In the genomic region with DNA sequence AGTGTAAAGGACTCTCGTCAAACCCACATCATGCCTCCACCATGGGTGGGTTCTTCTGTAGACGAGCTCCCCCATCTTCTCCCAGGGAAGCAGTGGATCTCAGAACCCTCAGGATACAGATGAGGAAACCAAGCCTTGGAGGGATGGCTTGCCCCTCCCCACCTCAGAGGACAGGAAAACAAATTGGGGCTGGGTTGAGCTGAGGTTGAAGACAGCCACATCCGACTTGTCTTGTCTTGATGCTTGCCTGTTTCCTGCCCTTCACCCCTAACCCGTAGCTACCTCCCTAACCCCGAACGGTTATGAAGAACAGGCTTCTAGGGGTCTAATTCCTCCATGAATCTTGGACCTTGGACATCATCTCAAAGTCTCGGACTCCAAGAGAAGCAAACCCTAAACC, we compare ENCODE assay signal across 23 mouse cellular contexts. TPM values are rescaled to one million over a fixed set of nuclear protein-coding genes. Genes with fewer than 3 reads are reported as not detected.
A peak's percentile ranks its signal among the peaks of the same experiment; 100 is the strongest.
DNase-seq lines count a peak whose midpoint lies in the region; ATAC-seq and TF ChIP-seq lines count a peak whose summit lies in the region.
"Had no signal": no experiment of that assay in that cellular context is flagged by ENCODE, and none has a peak within 500 bp of the region (broad histone marks: within the 10 kb centered on the region; RNA-seq: fewer than 3 reads in every experiment).

No protein-coding gene starts in this region.

- 25% methylated on average over 7 of the region's 7 CpGs for WGBS in spleen, adult 2 months
- WGBS in heart, embryonic 10.5 days, result 72% methylated on average over 7 of the region's 7 CpGs

- TF ChIP-seq POLR2A in spleen, adult 2 months (IDR thresholded peaks at IDR 0.05; ENCODE audit: low read depth, low read length), result no peak

- peak; percentile 24; the same call in 1 of the 2 replicates for ATAC-seq in erythroblast, adult 5-6 weeks (replicated peaks; ENCODE audit: low FRiP score, poor library complexity, severe bottlenecking)
- ATAC-seq: forebrain, embryonic 14.5 days had no signal

- H3K9me3 ChIP-seq in heart, embryonic 10.5 days, result no peaks in the 10 kb centered on the region
- H3K9me3 ChIP-seq: heart, embryonic 13.5 days; hindbrain, embryonic 13.5 days; midbrain, embryonic 10.5 days; neural tube, embryonic 15.5 days had no signal

- no peak for TF ChIP-seq CTCF in spleen, adult 2 months (IDR thresholded peaks at IDR 0.05; ENCODE audit: extremely low read depth, insufficient read depth, insufficient read length, insufficient replicate concordance)

- no peaks in the 10 kb centered on the region for H3K27me3 ChIP-seq in spleen, adult 2 months (ENCODE audit: control insufficient read depth, insufficient read depth, low read length)
- no peaks in the 10 kb centered on the region; the same call in 1 of the 2 replicates for H3K27me3 ChIP-seq in heart, embryonic 10.5 days (ENCODE audit: insufficient read depth, poor library complexity, severe bottlenecking)
- H3K27me3 ChIP-seq: hindbrain, embryonic 13.5 days; neural tube, embryonic 15.5 days had no signal

- peaks cover 3% of the 10 kb centered on the region; the same call in 1 of the 2 replicates for H3K36me3 ChIP-seq in spleen, adult 2 months (ENCODE audit: control insufficient read depth, insufficient read depth, low read length)
- no peaks in the 10 kb centered on the region for H3K36me3 ChIP-seq in heart, embryonic 10.5 days
- H3K36me3 ChIP-seq: heart, embryonic 13.5 days; hindbrain, embryonic 13.5 days; midbrain, embryonic 10.5 days; neural tube, embryonic 15.5 days had no signal

- no peak for DNase-seq in spleen, adult 2 months (ENCODE audit: low read depth in 1 of 2, low spot score in 2 of 2)
- DNase-seq in spleen, adult 12 weeks (ENCODE audit: low spot score), result no peak
- DNase-seq in thymus, postnatal 0 days (ENCODE audit: low spot score), result peak; percentile 76
- DNase-seq in layer of hippocampus, adult 18-20 months (ENCODE audit: low spot score in 2 of 2), result no peak
- no peak for DNase-seq in heart, embryonic 10.5 days (ENCODE audit: low spot score)
- no peak for DNase-seq in left cerebral cortex, adult 8-10 months (ENCODE audit: low spot score in 2 of 2)
- DNase-seq: B cell, adult 2 months; cerebellum, adult 2 months; gastrocnemius, postnatal 10 days; heart, postnatal 36 days; kidney, adult 8-10 months; kidney, postnatal 10 days; lung, adult 2 months; lung, postnatal 4 days; right cerebral cortex, adult 18-20 months; right cerebral cortex, postnatal 4 days had no signal

- H3K4me1 ChIP-seq in spleen, adult 2 months (ENCODE audit: control insufficient read depth, insufficient read depth, insufficient read length), result peaks cover 8% of the 10 kb centered on the region; the same call in 1 of the 2 replicates
- peaks cover 16% of the 10 kb centered on the region for H3K4me1 ChIP-seq in heart, embryonic 10.5 days
- H3K4me1 ChIP-seq: heart, embryonic 13.5 days; hindbrain, embryonic 13.5 days; neural tube, embryonic 15.5 days had no signal

- peak overlapping the region; percentile 72 for H3K27ac ChIP-seq in spleen, adult 2 months (ENCODE audit: insufficient read depth, low read length)
- H3K27ac ChIP-seq in heart, embryonic 10.5 days, result no peak overlapping the region
- H3K27ac ChIP-seq: heart, embryonic 13.5 days; hindbrain, embryonic 13.5 days; midbrain, embryonic 10.5 days; neural tube, embryonic 15.5 days; stomach, postnatal 0 days had no signal

- H3K4me3 ChIP-seq in spleen, adult 2 months (ENCODE audit: extremely low read depth, insufficient read depth, insufficient read length), result peak overlapping the region; percentile 43
- H3K4me3 ChIP-seq in heart, embryonic 10.5 days, result no peak overlapping the region
- H3K4me3 ChIP-seq: heart, embryonic 13.5 days; hindbrain, embryonic 13.5 days; midbrain, embryonic 10.5 days; neural tube, embryonic 15.5 days had no signal

RNA-seq across cellular contexts. Expression of a gene that starts 6.9 kb away (rescaled TPM):
- polyA plus RNA-seq in spleen, adult 2 months (2012; rRNA removed), result 274 and 338 TPM in 2 replicates
- total RNA-seq in erythroblast, adult 5-6 weeks (2015; ENCODE audit: low replicate concordance), result 85.1 and 133 TPM in 2 replicates
- total RNA-seq in erythroblast, adult 5-6 weeks (2017; ENCODE audit: low replicate concordance), result 30.2 and 34.8 TPM in 2 replicates
- 205 and 252 TPM in 2 replicates for polyA plus RNA-seq in thymus, postnatal 0 days (2015; fragmentation: Nextera tagmentation; extraction: Ambion mirVana)
- total RNA-seq in layer of hippocampus, adult 18-20 months (2021), result 10 to 100 TPM; 34.7 to 38.4 TPM
- 0.64 and 1.3 TPM in 2 replicates for polyA plus RNA-seq in heart, embryonic 10.5 days (2016; fragmentation: Nextera tagmentation; extraction: Ambion mirVana)
- total RNA-seq in left cerebral cortex, adult 8-10 months (2022), result 10 to 100 TPM; 26.2 to 60.3 (median 40.2) TPM

RNA-seq across cellular contexts. Expression of a gene that starts 25.2 kb away (rescaled TPM):
- polyA plus RNA-seq in spleen, adult 2 months (2012; rRNA removed), result 3.0 and 4.8 TPM in 2 replicates
- total RNA-seq in erythroblast, adult 5-6 weeks (2015; ENCODE audit: low replicate concordance), result 2.7 TPM in 1 of 2 replicates, not detected in the other
- total RNA-seq in erythroblast, adult 5-6 weeks (2017; ENCODE audit: low replicate concordance), result 1.1 TPM in 1 of 2 replicates, not detected in the other
- polyA plus RNA-seq in thymus, postnatal 0 days (2015; fragmentation: Nextera tagmentation; extraction: Ambion mirVana), result 6.1 and 7.0 TPM in 2 replicates
- total RNA-seq in layer of hippocampus, adult 18-20 months (2021), result 10 to 100 TPM; 25.9 to 29.0 TPM
- 13.5 and 42.1 TPM in 2 replicates for polyA plus RNA-seq in heart, embryonic 10.5 days (2016; fragmentation: Nextera tagmentation; extraction: Ambion mirVana)
- 10 to 100 TPM; 21.4 to 31.5 (median 25.0) TPM for total RNA-seq in left cerebral cortex, adult 8-10 months (2022)

RNA-seq across cellular contexts. Expression of a gene that starts 53.0 kb away (rescaled TPM):
- polyA plus RNA-seq in spleen, adult 2 months (2012; rRNA removed), result 77.5 and 79.7 TPM in 2 replicates
- 137 and 178 TPM in 2 replicates for total RNA-seq in erythroblast, adult 5-6 weeks (2015; ENCODE audit: low replicate concordance)
- total RNA-seq in erythroblast, adult 5-6 weeks (2017; ENCODE audit: low replicate concordance), result 139 and 170 TPM in 2 replicates
- 146 and 152 TPM in 2 replicates for polyA plus RNA-seq in thymus, postnatal 0 days (2015; fragmentation: Nextera tagmentation; extraction: Ambion mirVana)
- 100 to 1,000 TPM; 128 to 132 TPM for total RNA-seq in layer of hippocampus, adult 18-20 months (2021)
- 98.7 and 105 TPM in 2 replicates for polyA plus RNA-seq in heart, embryonic 10.5 days (2016; fragmentation: Nextera tagmentation; extraction: Ambion mirVana)
- total RNA-seq in left cerebral cortex, adult 8-10 months (2022), result 100 to 1,000 TPM; 124 to 132 (median 128) TPM

RNA-seq across cellular contexts. Expression of a gene that starts 53.2 kb away (rescaled TPM):
- 27.2 and 28.0 TPM in 2 replicates for polyA plus RNA-seq in spleen, adult 2 months (2012; rRNA removed)
- total RNA-seq in erythroblast, adult 5-6 weeks (2015; ENCODE audit: low replicate concordance), result 4.0 and 6.1 TPM in 2 replicates
- 13.8 and 23.1 TPM in 2 replicates for total RNA-seq in erythroblast, adult 5-6 weeks (2017; ENCODE audit: low replicate concordance)
- 29.4 and 34.4 TPM in 2 replicates for polyA plus RNA-seq in thymus, postnatal 0 days (2015; fragmentation: Nextera tagmentation; extraction: Ambion mirVana)
- 10 to 100 TPM; 48.3 to 49.3 TPM for total RNA-seq in layer of hippocampus, adult 18-20 months (2021)
- polyA plus RNA-seq in heart, embryonic 10.5 days (2016; fragmentation: Nextera tagmentation; extraction: Ambion mirVana), result 46.0 and 63.9 TPM in 2 replicates
- total RNA-seq in left cerebral cortex, adult 8-10 months (2022), result 10 to 100 TPM; 38.2 to 43.8 (median 41.5) TPM

Comparison
In these comparisons a context has a peak if more than half of its experiments do, and no peak if none do; other contexts are left out.
1. RNA of a gene that starts 25.2 kb away (total RNA-seq): 25.9 to 29.0 TPM in layer of hippocampus, adult 18-20 months and 21.4 to 31.5 TPM in left cerebral cortex, adult 8-10 months; 1.1 to 2.7 TPM in erythroblast, adult 5-6 weeks; every median in the first group is over 4 times any median in the second.